Mouse (Mus musculus) neural tube, embryonic 13.5 days (tissue): ENCODE data around the gene Tgm1. TPM values are rescaled to one million over a fixed set of nuclear protein-coding genes. Genes with fewer than 3 reads are reported as not detected.
"Not testable (repeated sequence)": the region's sequence is repeated elsewhere in the genome, so short reads cannot be mapped to it uniquely, and the experiment has no call there.

Source experiments
- ATAC-seq: fragments of 200-750 bp; cut with Nextera tagmentation; 2 replicates; pipeline ENCODE4 v1.8.0; 2017; ENCODE audit warnings: low read depth, mild to moderate bottlenecking, moderate TSS enrichment, moderate library complexity
- H3K27ac ChIP-seq: fragments of 300-500 bp; sonication (generic); replicated peaks from 2 replicates; pipeline ENCODE4 v1.5.1; 2015; ENCODE audit warnings: moderate library complexity, mild to moderate bottlenecking, inconsistent platforms
- H3K27me3 ChIP-seq: fragments of 300-500 bp; sonication (generic); 2 replicates; pipeline ENCODE4 v1.6.1; 2015; ENCODE audit warnings: mild to moderate bottlenecking, inconsistent platforms
- H3K36me3 ChIP-seq: fragments of 300-500 bp; sonication (generic); 2 replicates; pipeline ENCODE4 v1.6.1; 2015; ENCODE audit warnings: mild to moderate bottlenecking, inconsistent platforms
- H3K4me1 ChIP-seq: fragments of 300-500 bp; sonication (generic); replicated peaks from 2 replicates; pipeline ENCODE4 v1.6.1; 2015; ENCODE audit warnings: inconsistent platforms
- H3K4me2 ChIP-seq: fragments of 300-500 bp; sonication (generic); 2 replicates; pipeline ENCODE4 v1.6.1; 2015; ENCODE audit warnings: inconsistent platforms, mild to moderate bottlenecking, moderate library complexity
- H3K4me3 ChIP-seq: fragments of 300-500 bp; sonication (generic); 2 replicates; pipeline ENCODE4 v1.5.1; 2015; ENCODE audit warnings: mild to moderate bottlenecking, inconsistent platforms
- H3K9ac ChIP-seq: fragments of 300-500 bp; sonication (generic); 2 replicates; pipeline ENCODE4 v1.6.1; 2015; ENCODE audit warnings: moderate library complexity, mild to moderate bottlenecking, inconsistent platforms
- H3K9me3 ChIP-seq: fragments of 300-500 bp; sonication (generic); 2 replicates; pipeline ENCODE4 v1.6.1; 2016; ENCODE audit warnings: inconsistent platforms
- WGBS: fragments of 180-500 bp; shearing (Covaris S2); methylation state at CpG from one replicate; pipeline ENCODE4 v1.1.7; 2015; 5-methylcytosine and 5-hydroxymethylcytosine counted together
- polyA plus RNA-seq: library from polyadenylated mRNA; unstranded; fragments of >200 nt; fragmentation: Nextera tagmentation; extraction: Ambion mirVana; gene quantifications from 2 replicates; pipeline ENCODE4 v1.2.1, GENCODE M21; 2015

The Tgm1 gene
- polyA plus RNA-seq, result 0.17 and 0.66 TPM in 2 replicates

DNA sequence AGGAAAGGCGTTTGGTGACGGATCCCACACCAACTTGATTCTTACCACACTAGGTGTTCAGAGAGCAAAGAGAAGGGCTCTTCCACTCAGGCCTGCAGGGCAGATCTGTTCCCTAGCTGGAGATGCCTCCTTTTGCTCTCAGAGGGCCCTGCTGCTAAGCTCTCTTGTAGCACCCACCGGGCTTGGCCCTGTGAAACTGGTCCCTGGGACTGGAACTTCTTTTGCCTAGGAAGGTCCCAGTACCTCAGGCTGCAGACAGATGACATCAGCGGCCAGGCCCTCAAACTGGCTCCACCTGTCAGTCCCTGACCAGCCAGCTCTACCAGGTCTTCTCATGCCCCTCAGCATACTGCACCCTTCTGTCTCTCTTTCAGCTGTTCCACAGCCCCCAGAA, at the start of gene Tgm1:
Gene Tgm1 (minus strand): TSS at position 198 of the 394 bp plus-strand sequence.
- no peaks in the 10 kb centered on the region for H3K4me1 ChIP-seq
- H3K27ac ChIP-seq, result no peak within 1 kb of the TSS
- H3K4me2 ChIP-seq, result no peak within 1 kb of the TSS
- WGBS, result 14% methylated on average over 4 of the region's 4 CpGs
- peaks cover 27% of the 10 kb centered on the region for H3K36me3 ChIP-seq
- peaks cover 28% of the 10 kb centered on the region for H3K27me3 ChIP-seq
- H3K9ac ChIP-seq, result no peak within 1 kb of the TSS
- no peak for ATAC-seq
- H3K9me3 ChIP-seq, result no peaks in the 10 kb centered on the region
- no peak within 1 kb of the TSS for H3K4me3 ChIP-seq

DNA sequence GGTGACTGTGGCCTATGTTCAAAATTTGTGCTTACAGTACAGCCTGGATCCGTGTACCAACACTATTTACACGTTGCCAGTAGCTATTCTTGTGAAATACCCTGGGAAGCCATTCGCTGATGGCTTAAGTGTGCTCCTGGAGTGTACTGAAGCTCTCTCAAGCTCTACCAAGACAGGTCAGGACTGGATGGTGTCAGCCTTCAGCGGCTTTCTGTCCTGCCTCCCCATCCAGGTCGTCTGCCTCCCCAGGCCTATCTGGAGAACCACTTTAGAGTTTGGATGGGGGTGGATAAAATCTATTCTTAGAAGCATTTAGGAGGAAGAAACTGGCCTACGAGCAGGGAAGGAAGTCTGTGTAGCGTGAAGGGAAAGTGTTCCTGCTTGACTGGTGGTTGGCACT, 49.4 kb upstream of the Tgm1 start:
- peak overlapping the region; percentile 88; the same call in 1 of the 2 replicates for H3K4me2 ChIP-seq
- H3K4me1 ChIP-seq, result peaks cover 30% of the 10 kb centered on the region
- ATAC-seq, result no peak
- peaks cover 74% of the 10 kb centered on the region for H3K27me3 ChIP-seq
- no peaks in the 10 kb centered on the region for H3K36me3 ChIP-seq
- 61% methylated on average over 7 of the region's 7 CpGs for WGBS
- H3K9me3 ChIP-seq, result no peaks in the 10 kb centered on the region
- H3K27ac ChIP-seq, result no peak overlapping the region
- no peak overlapping the region; the same call in 1 of the 2 replicates for H3K4me3 ChIP-seq
- H3K9ac ChIP-seq, result peak overlapping the region; percentile 79; the same call in 1 of the 2 replicates

DNA sequence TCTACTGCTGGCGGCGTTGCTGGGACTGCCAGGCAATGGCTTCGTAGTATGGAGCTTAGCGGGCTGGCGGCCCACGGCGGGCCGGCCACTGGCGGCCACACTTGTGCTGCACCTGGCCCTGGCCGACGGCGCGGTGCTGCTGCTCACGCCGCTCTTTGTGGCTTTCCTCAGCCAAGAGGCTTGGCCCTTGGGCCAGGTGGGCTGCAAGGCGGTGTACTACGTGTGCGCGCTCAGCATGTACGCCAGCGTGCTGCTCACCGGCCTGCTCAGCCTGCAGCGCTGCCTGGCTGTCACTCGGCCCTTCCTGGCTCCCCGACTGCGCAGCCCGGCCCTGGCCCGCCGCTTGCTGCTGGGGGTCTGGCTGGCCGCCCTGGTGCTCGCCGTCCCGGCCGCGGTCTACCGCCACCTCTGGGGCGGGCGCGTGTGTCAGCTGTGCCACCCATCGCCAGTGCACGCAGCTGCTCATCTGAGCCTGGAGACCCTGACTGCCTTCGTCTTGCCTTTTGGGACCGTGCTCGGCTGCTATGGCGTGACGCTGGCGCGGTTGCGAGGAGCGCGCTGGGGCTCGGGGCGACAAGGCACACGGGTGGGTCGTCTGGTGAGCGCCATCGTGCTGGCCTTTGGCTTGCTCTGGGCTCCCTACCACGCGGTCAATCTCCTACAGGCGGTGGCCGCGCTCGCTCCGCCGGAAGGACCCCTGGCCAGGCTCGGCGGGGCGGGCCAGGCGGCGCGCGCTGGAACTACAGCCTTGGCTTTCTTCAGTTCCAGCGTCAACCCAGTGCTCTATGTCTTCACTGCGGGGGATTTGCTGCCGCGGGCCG, 48.5 kb upstream of the Tgm1 start:
- Histone ChIP-seq H3K4me2 (peak overlapping the region; percentile 88), H3K27ac (peak overlapping the region; percentile 70), H3K9ac (peak overlapping the region; percentile 79), H3K36me3 (no peaks in the 10 kb centered on the region), H3K4me3 (peak overlapping the region; percentile 52), H3K27me3 (peaks cover 65% of the 10 kb centered on the region), H3K9me3 (no peaks in the 10 kb centered on the region), H3K4me1 (peaks cover 23% of the 10 kb centered on the region)
- under 1% methylated on average over 77 of the region's 77 CpGs for WGBS
- peak; percentile 73 for ATAC-seq

DNA sequence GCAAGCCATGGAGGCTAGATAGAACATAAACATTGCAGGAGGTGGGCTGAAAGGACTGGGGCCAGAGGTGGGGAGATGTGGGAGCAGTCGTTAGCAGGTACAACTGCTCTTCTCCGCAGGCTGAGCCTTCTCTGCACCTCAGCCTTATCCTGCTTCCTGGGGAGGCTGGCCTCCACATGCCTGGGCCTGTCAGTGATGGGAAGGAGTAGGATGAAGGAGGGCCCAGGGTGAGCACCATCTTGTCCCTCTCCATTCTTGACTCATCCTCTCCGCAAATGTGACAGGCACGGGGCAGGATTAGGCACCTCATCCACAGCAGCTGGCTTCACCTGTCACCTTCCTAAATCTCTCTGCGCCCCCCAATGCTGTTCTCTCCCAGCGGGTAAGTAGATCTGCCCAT, 47.4 kb upstream of the Tgm1 start, which contains the start of gene Ltb4r2:
Gene Ltb4r2 (plus strand): TSS at position 266 of the 400 bp plus-strand sequence.
- Histone ChIP-seq H3K27ac (peak within 1 kb of the TSS; percentile 70), H3K4me2 (peak within 1 kb of the TSS; percentile 88), H3K27me3 (peaks cover 56% of the 10 kb centered on the region), H3K9ac (peak within 1 kb of the TSS; percentile 79), H3K9me3 (no peaks in the 10 kb centered on the region), H3K4me3 (peak within 1 kb of the TSS; percentile 52), H3K4me1 (peaks cover 23% of the 10 kb centered on the region), H3K36me3 (peaks cover 8% of the 10 kb centered on the region)
- 71% methylated on average over 6 of the region's 6 CpGs for WGBS
- no peak for ATAC-seq

DNA sequence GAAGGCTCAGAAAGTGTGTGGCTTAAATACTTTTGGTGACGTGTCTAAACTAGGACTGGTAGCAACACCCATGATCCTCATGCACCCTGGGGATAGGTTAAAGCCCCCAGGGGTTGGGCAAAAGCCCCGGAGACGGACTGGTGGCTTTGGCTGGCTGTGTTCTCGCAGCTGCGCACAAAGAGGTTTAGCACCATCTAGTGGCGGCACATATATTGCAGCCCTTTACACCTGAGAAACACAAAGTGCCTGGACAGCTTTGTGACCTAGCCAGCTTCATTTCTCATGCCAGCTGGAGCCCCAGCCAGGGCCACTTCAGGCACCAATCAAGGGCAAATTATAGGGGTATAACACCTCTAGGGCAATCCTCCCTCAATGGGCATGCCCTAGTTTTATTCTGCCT, 46.4 kb upstream of the Tgm1 start:
- not testable (repeated sequence) for H3K9ac ChIP-seq, H3K4me3 ChIP-seq, ATAC-seq, H3K27ac ChIP-seq, H3K9me3 ChIP-seq
- peaks cover 23% of the 10 kb centered on the region for H3K4me1 ChIP-seq
- peak overlapping the region; percentile 39 for H3K4me2 ChIP-seq
- peaks cover 46% of the 10 kb centered on the region for H3K27me3 ChIP-seq
- peaks cover 18% of the 10 kb centered on the region for H3K36me3 ChIP-seq
- 4% methylated on average over 6 of the region's 6 CpGs for WGBS

DNA sequence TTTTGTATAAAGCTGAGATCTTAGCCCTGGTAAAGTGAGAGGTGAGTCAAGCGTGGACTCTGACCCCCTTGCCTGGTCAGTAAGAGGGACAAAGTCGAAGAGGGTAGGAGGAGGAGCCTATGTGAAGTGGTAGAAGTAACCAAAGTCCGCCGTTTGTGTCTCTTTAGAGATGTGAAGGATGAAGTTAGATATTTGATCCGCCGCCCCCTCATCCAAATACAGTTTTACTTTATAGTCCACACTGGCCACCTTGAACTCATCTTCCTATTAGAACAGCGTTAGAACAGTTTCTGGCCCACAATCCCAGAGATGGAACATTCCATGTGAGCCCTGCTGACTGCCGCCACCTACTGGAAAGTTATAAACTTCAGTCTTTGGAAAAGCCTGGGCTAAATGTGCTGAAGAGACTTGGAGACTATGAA, 44.6 kb upstream of the Tgm1 start, which contains the start of gene Cideb:
Gene Cideb (minus strand): TSS at position 96 of the 422 bp plus-strand sequence.
- Histone ChIP-seq H3K9ac (no peak within 1 kb of the TSS), H3K4me3 (no peak within 1 kb of the TSS), H3K27me3 (peaks cover 28% of the 10 kb centered on the region), H3K27ac (no peak within 1 kb of the TSS), H3K36me3 (peaks cover 36% of the 10 kb centered on the region), H3K9me3 (no peaks in the 10 kb centered on the region), H3K4me1 (peaks cover 23% of the 10 kb centered on the region), H3K4me2 (peak within 1 kb of the TSS; percentile 20; the same call in 1 of the 2 replicates)
- 22% methylated on average over 8 of the region's 8 CpGs for WGBS
- no peak for ATAC-seq

DNA sequence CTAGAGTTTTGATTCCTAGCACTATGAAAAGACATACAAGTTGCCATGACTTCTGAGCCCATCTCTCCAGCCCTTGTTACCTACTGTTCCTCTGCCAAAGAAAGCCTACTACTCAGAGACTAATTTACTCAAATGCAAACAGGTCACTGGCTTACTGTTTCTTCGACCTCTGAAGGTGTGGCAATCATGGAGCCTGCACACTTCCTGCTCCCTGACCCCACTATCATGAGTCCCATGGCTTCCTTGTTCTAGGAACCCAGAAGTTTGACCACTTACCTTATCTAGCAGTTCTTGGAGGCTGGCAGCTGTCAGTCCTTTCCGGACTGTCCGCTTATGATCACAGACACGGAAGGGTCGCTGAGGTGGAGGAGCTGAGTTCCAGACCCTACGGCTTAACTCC, 43.8 kb upstream of the Tgm1 start:
- no peak overlapping the region for H3K4me2 ChIP-seq
- H3K9ac ChIP-seq, result no peak overlapping the region
- H3K36me3 ChIP-seq, result peaks cover 44% of the 10 kb centered on the region
- H3K4me1 ChIP-seq, result peaks cover 19% of the 10 kb centered on the region
- no peaks in the 10 kb centered on the region for H3K9me3 ChIP-seq
- no peak overlapping the region for H3K4me3 ChIP-seq
- WGBS, result 81% methylated on average over 6 of the region's 6 CpGs
- no peak for ATAC-seq
- H3K27me3 ChIP-seq, result peaks cover 20% of the 10 kb centered on the region
- H3K27ac ChIP-seq, result no peak overlapping the region

DNA sequence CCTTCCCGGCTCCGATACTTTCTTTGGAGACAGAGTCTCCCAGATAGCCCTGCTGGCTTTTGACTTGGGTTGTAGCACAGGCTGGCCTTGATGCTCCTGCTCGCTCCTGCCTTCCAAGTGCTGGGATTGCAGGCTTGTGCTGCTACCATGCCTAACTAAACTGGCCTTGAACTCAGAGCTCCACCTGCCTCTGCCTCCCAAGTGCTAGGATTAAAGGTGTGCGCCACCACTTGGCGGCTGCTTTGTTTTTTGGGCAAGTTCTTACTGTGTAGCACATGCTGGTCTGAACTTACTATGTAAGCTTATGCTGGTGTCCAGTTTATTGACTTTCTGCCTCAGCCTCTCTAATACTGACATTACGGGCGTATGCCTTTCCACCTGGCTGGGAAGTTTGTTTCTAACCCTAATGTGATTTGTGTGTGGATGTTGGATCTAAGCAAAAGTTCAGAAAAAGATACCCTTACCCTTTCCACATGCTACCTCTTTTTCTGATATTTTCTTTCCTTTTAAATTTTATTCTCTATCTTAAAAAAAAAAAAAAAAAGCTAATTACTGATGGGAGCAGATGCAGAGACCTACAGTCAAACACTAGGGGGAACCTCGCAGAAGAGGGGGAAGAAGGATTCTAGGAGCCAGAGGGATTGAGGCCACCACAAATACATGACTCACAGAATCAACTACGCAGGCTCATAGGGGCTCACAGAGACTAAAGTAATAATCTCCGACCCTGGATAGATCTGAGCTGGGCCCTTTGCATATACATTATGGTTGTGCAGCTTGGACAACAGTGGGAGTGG, 33.5 kb upstream of the Tgm1 start:
- ATAC-seq, result no peak
- peak overlapping the region; percentile 79 for H3K4me3 ChIP-seq
- peaks cover 40% of the 10 kb centered on the region for H3K36me3 ChIP-seq
- H3K4me1 ChIP-seq, result peaks cover 40% of the 10 kb centered on the region
- H3K9me3 ChIP-seq, result no peaks in the 10 kb centered on the region
- H3K27ac ChIP-seq, result no peak overlapping the region
- peak overlapping the region; percentile 99 for H3K4me2 ChIP-seq
- WGBS, result 89% methylated on average over 10 of the region's 10 CpGs
- H3K9ac ChIP-seq, result peak overlapping the region; percentile 84; the same call in 1 of the 2 replicates
- no peaks in the 10 kb centered on the region for H3K27me3 ChIP-seq

DNA sequence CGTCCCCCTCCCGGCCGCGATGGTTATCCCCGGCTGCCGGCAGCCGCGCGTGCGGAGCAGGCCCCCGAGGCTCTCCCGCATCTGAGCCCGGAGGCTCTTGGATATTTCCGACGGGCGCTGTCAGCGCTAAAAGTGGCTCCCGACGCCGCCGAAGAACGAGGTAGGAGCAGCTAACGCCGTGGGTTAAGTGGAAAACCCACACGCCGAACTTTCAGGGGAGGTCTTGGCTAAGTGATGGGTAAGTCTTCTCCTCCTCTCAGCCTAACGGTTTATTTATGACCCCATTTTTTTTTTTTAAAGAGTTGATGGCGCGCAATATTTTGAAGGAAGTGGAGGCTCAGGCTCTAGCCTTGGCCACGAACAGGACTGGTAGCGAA, 32.1 kb upstream of the Tgm1 start:
- 0 out of 2 replicates have a peak overlapping the region, but pooled peaks have one; percentile 53 for H3K27ac ChIP-seq
- 0 out of 2 replicates have a peak, but pooled peaks have one; percentile 1 for ATAC-seq

DNA sequence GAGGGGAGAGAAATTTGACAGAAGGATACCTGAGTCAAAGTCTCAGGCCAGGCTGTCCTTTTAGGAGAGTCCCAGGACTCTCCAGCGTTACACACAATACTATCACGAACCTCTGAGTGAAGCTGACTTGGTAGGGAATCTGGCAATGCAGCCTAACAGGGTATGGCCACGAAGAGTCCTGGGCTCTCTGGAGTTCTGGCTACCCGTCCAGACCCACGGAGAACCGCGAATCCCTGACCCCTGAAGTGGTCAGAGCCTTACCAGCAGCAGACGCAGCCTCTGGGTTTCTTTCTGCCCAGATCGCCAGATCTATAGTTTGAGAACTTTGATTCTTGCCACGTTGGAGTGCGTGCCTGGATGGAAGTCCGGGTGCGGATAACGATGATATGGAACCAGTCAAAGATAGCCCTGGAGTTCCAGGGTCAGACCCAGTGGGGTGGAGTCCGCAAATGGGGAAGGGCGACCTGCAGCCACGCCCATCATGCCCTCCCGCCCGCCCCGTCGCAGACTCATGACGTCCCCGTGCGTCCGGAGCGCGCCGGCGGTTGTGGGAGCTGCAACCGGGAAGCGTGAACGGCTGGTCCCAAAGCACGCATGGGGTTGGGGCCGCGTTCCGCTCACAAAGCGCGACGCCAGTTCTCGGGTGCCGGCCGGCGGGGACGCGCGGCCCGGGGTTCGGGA, 31.6 kb upstream of the Tgm1 start, which contains the start of the genes Dhrs1 and Nop9:
Gene Dhrs1 (minus strand): TSS at position 511 of the 681 bp plus-strand sequence.
Gene Nop9 (plus strand): TSS at position 514 of the 681 bp plus-strand sequence.
- peak; percentile 85 for ATAC-seq
- 2% methylated on average over 48 of the region's 48 CpGs for WGBS
- Histone ChIP-seq H3K4me1 (peaks cover 40% of the 10 kb centered on the region), H3K4me3 (peak within 1 kb of the TSS; percentile 79), H3K9me3 (no peaks in the 10 kb centered on the region), H3K27me3 (no peaks in the 10 kb centered on the region), H3K36me3 (peaks cover 34% of the 10 kb centered on the region), H3K4me2 (peak within 1 kb of the TSS; percentile 99), H3K9ac (peak within 1 kb of the TSS; percentile 84), H3K27ac (peak within 1 kb of the TSS; percentile 53; the same call in 1 of the 2 replicates)

More for the DNA sequence above, 32.1 kb upstream of the Tgm1 start:
- H3K36me3 ChIP-seq, result peaks cover 34% of the 10 kb centered on the region
- H3K4me3 ChIP-seq, result peak overlapping the region; percentile 79
- 1% methylated on average over 31 of the region's 31 CpGs for WGBS
- peaks cover 40% of the 10 kb centered on the region for H3K4me1 ChIP-seq
- peak overlapping the region; percentile 99 for H3K4me2 ChIP-seq
- H3K9ac ChIP-seq, result peak overlapping the region; percentile 84
- no peaks in the 10 kb centered on the region for H3K9me3 ChIP-seq
- no peaks in the 10 kb centered on the region for H3K27me3 ChIP-seq

DNA sequence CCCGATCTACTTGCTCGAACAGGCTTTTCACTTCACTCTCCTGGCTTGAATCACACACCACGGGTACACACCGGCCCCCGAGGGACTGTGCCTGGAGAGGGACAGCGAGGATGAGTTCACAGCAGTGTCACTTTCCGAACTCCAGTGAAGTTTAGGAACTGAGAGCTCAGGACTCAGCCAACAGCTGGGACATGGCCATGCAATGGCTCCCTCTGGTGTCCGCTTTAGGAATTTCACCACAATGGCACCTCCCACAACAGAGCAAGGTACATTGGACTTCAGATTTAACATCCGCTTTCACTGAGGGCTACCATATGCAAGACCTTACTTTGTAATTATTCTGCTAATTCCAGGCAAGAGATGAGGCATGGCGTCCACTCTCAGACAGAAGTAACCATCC, 30.0 kb upstream of the Tgm1 start:
- Histone ChIP-seq H3K27me3 (no peaks in the 10 kb centered on the region), H3K27ac (no peak overlapping the region), H3K4me3 (no peak overlapping the region; the same call in 1 of the 2 replicates), H3K36me3 (peaks cover 37% of the 10 kb centered on the region), H3K9me3 (no peaks in the 10 kb centered on the region), H3K4me2 (peak overlapping the region; percentile 99), H3K9ac (peak overlapping the region; percentile 47), H3K4me1 (peaks cover 40% of the 10 kb centered on the region)
- peak; percentile 40 for ATAC-seq
- 22% methylated on average over 10 of the region's 10 CpGs for WGBS
